Mouse (Mus musculus) embryonic fibroblast, embryonic 13.5 days (primary cell): Measurements from ENCODE around the gene Cry1.

Experiments
- CTCF ChIP-seq: IDR thresholded peaks from 2 replicates; pipeline ENCODE4 v1.5.1; 2011; ENCODE audit warnings: mild to moderate bottlenecking, control low read depth, low read length, moderate library complexity, borderline replicate concordance; ENCODE audit not compliant: insufficient read depth
- POLR2A ChIP-seq: IDR thresholded peaks from 2 replicates; pipeline ENCODE4 v1.6.1; 2011; ENCODE audit warnings: low read depth, mild to moderate bottlenecking, control low read depth, low read length, moderate library complexity

DNA sequence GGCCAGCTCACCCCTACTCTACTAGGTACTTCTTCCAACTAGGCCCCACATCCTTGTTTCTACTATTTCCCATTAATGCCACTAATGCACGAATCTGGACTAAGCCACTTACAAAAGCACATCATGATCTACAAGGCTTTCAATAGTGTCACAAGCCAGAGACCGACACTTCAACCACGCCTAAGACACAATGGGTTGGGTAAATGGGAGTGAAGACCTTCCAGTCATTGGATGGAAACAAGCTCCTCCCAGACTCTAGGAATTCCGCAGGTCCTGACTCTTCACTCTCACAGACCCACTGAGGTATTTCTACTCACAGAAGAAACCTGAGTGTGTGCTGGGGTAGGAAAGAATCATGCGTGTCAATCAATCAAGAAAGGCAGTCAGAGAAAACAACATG, 19.6 kb downstream of the Cry1 start:
- TF ChIP-seq CTCF (no peak), POLR2A (no peak)
